ENCODE assay signal across 20 mouse cellular contexts in the genomic region with DNA sequence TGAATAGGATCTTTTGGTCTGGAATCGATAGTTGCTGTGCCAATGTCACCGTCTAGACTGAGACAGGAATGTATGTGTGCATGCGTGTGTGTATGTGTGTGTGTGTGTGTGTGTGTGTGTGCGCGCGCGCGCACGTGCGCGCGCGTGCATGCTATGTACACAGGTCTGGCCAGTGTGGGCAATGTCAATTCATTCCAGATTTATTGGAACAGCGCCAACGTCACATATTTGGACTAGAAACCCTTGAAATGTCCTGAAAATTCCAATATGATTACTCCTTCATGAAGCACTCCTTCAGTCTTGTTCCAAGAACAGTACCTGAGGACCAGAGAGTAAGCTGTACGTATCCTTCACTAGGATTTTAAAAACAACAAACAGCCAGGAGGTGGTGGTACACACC. TPM values are rescaled to one million over a fixed set of nuclear protein-coding genes. Genes with fewer than 3 reads are reported as not detected.
DNase-seq lines count a peak whose midpoint lies in the region; ATAC-seq lines count a peak whose summit lies in the region.
"Had no signal": no experiment of that assay in that cellular context is flagged by ENCODE, and none has a peak within 500 bp of the region (broad histone marks: within the 10 kb centered on the region; RNA-seq: fewer than 3 reads in every experiment).

No protein-coding gene starts in this region.

- H3K36me3 ChIP-seq in lung, embryonic 16.5 days (ENCODE audit: control insufficient read depth, insufficient read depth, low read length), result no peaks in the 10 kb centered on the region
- H3K36me3 ChIP-seq: embryonic facial prominence, embryonic 10.5 days; embryonic facial prominence, embryonic 12.5 days; forebrain, embryonic 15.5 days had no signal

- no peak overlapping the region for H3K27ac ChIP-seq in lung, embryonic 16.5 days (ENCODE audit: low read length)
- H3K27ac ChIP-seq: embryonic facial prominence, embryonic 10.5 days; embryonic facial prominence, embryonic 12.5 days; forebrain, embryonic 13.5 days; forebrain, embryonic 15.5 days had no signal

- no peak overlapping the region for H3K9ac ChIP-seq in lung, embryonic 16.5 days (ENCODE audit: low read length)
- H3K9ac ChIP-seq: embryonic facial prominence, embryonic 12.5 days; forebrain, embryonic 13.5 days; forebrain, embryonic 15.5 days; forebrain, postnatal 0 days had no signal

- no peaks in the 10 kb centered on the region for H3K9me3 ChIP-seq in lung, embryonic 16.5 days (ENCODE audit: control insufficient read depth, low read length)
- H3K9me3 ChIP-seq: embryonic facial prominence, embryonic 10.5 days; embryonic facial prominence, embryonic 12.5 days; forebrain, embryonic 13.5 days; forebrain, embryonic 15.5 days had no signal

- WGBS in lung, embryonic 16.5 days, result 79% methylated on average over 16 of the region's 16 CpGs

- peak; percentile 1 for DNase-seq in adrenal gland, postnatal 14 days
- no peak for DNase-seq in adrenal gland, postnatal 36 days
- no peak for DNase-seq in lung, adult 18-20 months
- DNase-seq in 3T3-L1 (ENCODE audit: low read depth, low spot score), result peak; percentile 27
- DNase-seq: adrenal gland, adult 2 months; adrenal gland, postnatal 10 days; cerebellum, adult 11-12 months; cerebellum, adult 2 months; cerebellum, adult 9-10 months; cerebellum, postnatal 10 days; cerebellum, postnatal 25 days; forebrain, postnatal 0 days had no signal

- no peaks in the 10 kb centered on the region for H3K27me3 ChIP-seq in lung, embryonic 16.5 days (ENCODE audit: control insufficient read depth, insufficient read depth, low read depth, low read length)
- H3K27me3 ChIP-seq: embryonic facial prominence, embryonic 12.5 days; forebrain, embryonic 13.5 days; forebrain, embryonic 15.5 days had no signal

- H3K4me3 ChIP-seq in lung, embryonic 16.5 days (ENCODE audit: low read length), result no peak overlapping the region
- H3K4me3 ChIP-seq: embryonic facial prominence, embryonic 10.5 days; embryonic facial prominence, embryonic 12.5 days; forebrain, embryonic 13.5 days; forebrain, embryonic 15.5 days had no signal

- peak; percentile 58 for ATAC-seq in lung, embryonic 16.5 days (ENCODE audit: low read depth)
- ATAC-seq: forebrain, embryonic 13.5 days; forebrain, embryonic 15.5 days; forebrain, postnatal 0 days had no signal

- no peak overlapping the region for H3K4me2 ChIP-seq in lung, embryonic 16.5 days (ENCODE audit: low read depth, low read length)
- H3K4me2 ChIP-seq: embryonic facial prominence, embryonic 12.5 days; forebrain, embryonic 13.5 days; forebrain, embryonic 15.5 days had no signal

- H3K4me1 ChIP-seq in lung, embryonic 16.5 days (replicated peaks; ENCODE audit: control insufficient read depth, insufficient read depth, low read length), result peaks cover 9% of the 10 kb centered on the region; the same call in 1 of the 2 replicates
- H3K4me1 ChIP-seq: forebrain, embryonic 13.5 days; forebrain, embryonic 15.5 days had no signal

RNA-seq across cellular contexts. Expression of a gene that starts 6.4 kb away (rescaled TPM):
- total RNA-seq in adrenal gland, postnatal 14 days (2021), result 1.6 and 1.9 TPM in 2 replicates
- total RNA-seq in adrenal gland, postnatal 36 days (2021), result 1 to 10 TPM in 1 of 2 experiments, under 1 TPM in 1; 0.69 to 2.6 TPM
- polyA plus RNA-seq in lung, embryonic 16.5 days (2015; fragmentation: Nextera tagmentation; extraction: Ambion mirVana), result not detected in 2 replicates
- total RNA-seq: forebrain, postnatal 0 days had no signal
- polyA plus RNA-seq: brain, embryonic 14.5 days; embryonic facial prominence, embryonic 12.5 days; embryonic facial prominence, embryonic 14.5 days; forebrain, embryonic 11.5 days; forebrain, embryonic 13.5 days; forebrain, embryonic 15.5 days; forebrain, postnatal 0 days had no signal

Comparison
In these comparisons a context has a peak if more than half of its experiments do, and no peak if none do; other contexts are left out.
1. DNase-seq: peak in adrenal gland, postnatal 14 days (single experiment) and 3T3-L1 (single experiment); none in adrenal gland, postnatal 36 days (0 of 2) and lung, adult 18-20 months (0 of 2).